Mouse (Mus musculus) embryonic facial prominence, embryonic 14.5 days (tissue): Measurements from ENCODE around the gene Rad54l2. TPM values are rescaled to one million over a fixed set of nuclear protein-coding genes. Genes with fewer than 3 reads are reported as not detected.

Experiments used
- ATAC-seq: fragments of 200-750 bp; cut with Nextera tagmentation; 2 replicates; pipeline ENCODE4 v1.8.0; 2017; ENCODE audit warnings: low read depth, moderate number of reproducible peaks, moderate TSS enrichment
- DNase-seq: peaks from one replicate; pipeline ENCODE4 v3.0.0-alpha.2; 2015; ENCODE audit warnings: low spot score
- H3K27ac ChIP-seq: fragments of 300-500 bp; sonication (generic); replicated peaks from 2 replicates; pipeline ENCODE4 v1.5.1; 2014; ENCODE audit warnings: low read depth, mild to moderate bottlenecking, low read length, moderate library complexity
- H3K27me3 ChIP-seq: fragments of 300-500 bp; sonication (generic); replicated peaks from 2 replicates; pipeline ENCODE4 v1.6.1; 2014; ENCODE audit warnings: low read length; ENCODE audit not compliant: control insufficient read depth, insufficient read depth
- H3K36me3 ChIP-seq: fragments of 300-500 bp; sonication (generic); 2 replicates; pipeline ENCODE4 v1.6.1; 2014; ENCODE audit warnings: low read length, mixed read lengths; ENCODE audit not compliant: control insufficient read depth, insufficient read depth
- H3K4me1 ChIP-seq: fragments of 300-500 bp; sonication (generic); 2 replicates; pipeline ENCODE4 v1.6.1; 2014; ENCODE audit warnings: antibody characterized with exemption, low read length; ENCODE audit not compliant: control insufficient read depth, insufficient read depth
- H3K4me2 ChIP-seq: fragments of 300-500 bp; sonication (generic); 2 replicates; pipeline ENCODE4 v1.6.1; 2014; ENCODE audit warnings: low read depth, mild to moderate bottlenecking, low read length, moderate library complexity, mixed read lengths
- H3K4me3 ChIP-seq: fragments of 300-500 bp; sonication (generic); 2 replicates; pipeline ENCODE4 v1.5.1; 2014; ENCODE audit warnings: low read depth, mild to moderate bottlenecking, low read length
- H3K9ac ChIP-seq: fragments of 300-500 bp; sonication (generic); 2 replicates; pipeline ENCODE4 v1.6.1; 2014; ENCODE audit warnings: low read depth, mild to moderate bottlenecking, low read length, moderate library complexity, mixed read lengths
- H3K9me3 ChIP-seq: fragments of 300-500 bp; sonication (generic); 2 replicates; pipeline ENCODE4 v1.6.1; 2016; ENCODE audit warnings: low read length; ENCODE audit not compliant: control insufficient read depth
- WGBS: fragments of 180-500 bp; shearing (Covaris S2); extraction: QIAGEN DNeasy Blood & Tissue Kit; methylation state at CpG from one replicate; pipeline ENCODE4 v1.1.7; 2014; 5-methylcytosine and 5-hydroxymethylcytosine counted together
- polyA plus RNA-seq: library from polyadenylated mRNA; unstranded; fragments of >200 nt; fragmentation: Nextera tagmentation; extraction: Ambion mirVana; gene quantifications from 2 replicates; pipeline ENCODE4 v1.2.1, GENCODE M21; 2014

The Rad54l2 gene
- polyA plus RNA-seq, 1 experiment from 2014 or later = 3.2 TPM

GRCm38 (mm10) chr9:106733690-106734089 is 55.3 kb downstream of the Rad54l2 start:
- no peak overlapping the region for H3K9ac ChIP-seq
- no peak overlapping the region for H3K27ac ChIP-seq
- no peaks in the 10 kb centered on the region for H3K27me3 ChIP-seq
- H3K36me3 ChIP-seq = no peaks in the 10 kb centered on the region
- no peaks in the 10 kb centered on the region for H3K4me1 ChIP-seq
- no peaks in the 10 kb centered on the region for H3K9me3 ChIP-seq
- no peak for DNase-seq
- H3K4me2 ChIP-seq = no peak overlapping the region
- no peak overlapping the region for H3K4me3 ChIP-seq
- no peak for ATAC-seq
- WGBS = 79% methylated on average over 2 of the region's 2 CpGs

- no peaks in the 10 kb centered on the region for H3K4me1 ChIP-seq
- H3K27ac ChIP-seq = no peak overlapping the region
- ATAC-seq (no peak), DNase-seq (no peak)
- H3K9me3 ChIP-seq = no peaks in the 10 kb centered on the region
- 88% methylated on average over 2 of the region's 2 CpGs for WGBS
- H3K36me3 ChIP-seq = no peaks in the 10 kb centered on the region
- no peaks in the 10 kb centered on the region for H3K27me3 ChIP-seq
- no peak overlapping the region for H3K4me3 ChIP-seq
- H3K4me2 ChIP-seq = no peak overlapping the region
- H3K9ac ChIP-seq = no peak overlapping the region
Observed at GRCm38 (mm10) chr9:106729416-106729815, 59.6 kb downstream of the Rad54l2 start.

GRCm38 (mm10) chr9:106726891-106727290 is 62.1 kb downstream of the Rad54l2 start:
- WGBS = 95% methylated on average over 1 of the region's 1 CpGs
- Histone ChIP-seq H3K9me3 (no peaks in the 10 kb centered on the region), H3K27me3 (no peaks in the 10 kb centered on the region), H3K4me1 (no peaks in the 10 kb centered on the region), H3K27ac (no peak overlapping the region), H3K4me3 (no peak overlapping the region), H3K36me3 (no peaks in the 10 kb centered on the region; the same call in 1 of the 2 replicates), H3K9ac (no peak overlapping the region), H3K4me2 (no peak overlapping the region)
- ATAC-seq = no peak
- DNase-seq = no peak

GRCm38 (mm10) chr9:106725435-106725834 is 63.6 kb downstream of the Rad54l2 start:
- Histone ChIP-seq H3K4me2 (no peak overlapping the region), H3K9me3 (no peaks in the 10 kb centered on the region), H3K27me3 (no peaks in the 10 kb centered on the region), H3K4me1 (no peaks in the 10 kb centered on the region), H3K4me3 (no peak overlapping the region), H3K27ac (no peak overlapping the region), H3K9ac (no peak overlapping the region), H3K36me3 (peaks cover 9% of the 10 kb centered on the region)
- ATAC-seq (no peak), DNase-seq (no peak)
- 93% methylated on average over 2 of the region's 2 CpGs for whole genome bisulfite sequencing

- H3K4me2 ChIP-seq = no peak overlapping the region
- DNase-seq (no peak), ATAC-seq (no peak)
- no peak overlapping the region for H3K9ac ChIP-seq
- no peaks in the 10 kb centered on the region for H3K27me3 ChIP-seq
- H3K4me1 ChIP-seq = no peaks in the 10 kb centered on the region
- H3K4me3 ChIP-seq = no peak overlapping the region
- H3K27ac ChIP-seq = no peak overlapping the region
- WGBS = 90% methylated on average over 1 of the region's 1 CpGs
- no peaks in the 10 kb centered on the region for H3K9me3 ChIP-seq
- H3K36me3 ChIP-seq = peaks cover 14% of the 10 kb centered on the region
Observed at GRCm38 (mm10) chr9:106724864-106725263, 64.1 kb downstream of the Rad54l2 start.

- WGBS = 86% methylated on average over 4 of the region's 4 CpGs
- DNase-seq = no peak
- Histone ChIP-seq H3K9me3 (no peaks in the 10 kb centered on the region), H3K9ac (no peak overlapping the region), H3K36me3 (peaks cover 87% of the 10 kb centered on the region), H3K4me3 (no peak overlapping the region), H3K4me2 (no peak overlapping the region), H3K4me1 (no peaks in the 10 kb centered on the region), H3K27ac (no peak overlapping the region), H3K27me3 (no peaks in the 10 kb centered on the region)
- no peak for ATAC-seq
Observed at GRCm38 (mm10) chr9:106716729-106717128, 72.3 kb downstream of the Rad54l2 start.

- Histone ChIP-seq H3K4me2 (no peak overlapping the region), H3K4me1 (no peaks in the 10 kb centered on the region), H3K9ac (no peak overlapping the region), H3K36me3 (peaks cover 85% of the 10 kb centered on the region), H3K27me3 (no peaks in the 10 kb centered on the region), H3K27ac (no peak overlapping the region), H3K9me3 (no peaks in the 10 kb centered on the region), H3K4me3 (no peak overlapping the region)
- ATAC-seq (no peak), DNase-seq (no peak)
- WGBS = 85% methylated on average over 2 of the region's 2 CpGs
Observed at GRCm38 (mm10) chr9:106716232-106716631, 72.8 kb downstream of the Rad54l2 start.

- no peaks in the 10 kb centered on the region for H3K4me1 ChIP-seq
- H3K36me3 ChIP-seq = peaks cover 87% of the 10 kb centered on the region
- H3K27me3 ChIP-seq = no peaks in the 10 kb centered on the region
- DNase-seq (no peak), ATAC-seq (no peak)
- H3K4me2 ChIP-seq = no peak overlapping the region
- no peak overlapping the region for H3K4me3 ChIP-seq
- H3K27ac ChIP-seq = no peak overlapping the region
- no peaks in the 10 kb centered on the region for H3K9me3 ChIP-seq
- WGBS = 91% methylated on average over 2 of the region's 2 CpGs
- H3K9ac ChIP-seq = no peak overlapping the region
Observed at GRCm38 (mm10) chr9:106712470-106712869, 76.5 kb downstream of the Rad54l2 start.

GRCm38 (mm10) chr9:106692973-106693481 is 96.0 kb downstream of the Rad54l2 start:
- H3K4me1 ChIP-seq = no peaks in the 10 kb centered on the region
- H3K9me3 ChIP-seq = no peaks in the 10 kb centered on the region
- no peaks in the 10 kb centered on the region for H3K27me3 ChIP-seq
- no peak overlapping the region for H3K9ac ChIP-seq
- no peak overlapping the region for H3K4me2 ChIP-seq
- H3K4me3 ChIP-seq = no peak overlapping the region
- DNase-seq (no peak), ATAC-seq (no peak)
- H3K36me3 ChIP-seq = peaks cover 48% of the 10 kb centered on the region
- no peak overlapping the region for H3K27ac ChIP-seq
- WGBS = 91% methylated on average over 10 of the region's 11 CpGs
